Mouse (Mus musculus) heart, postnatal 4 days (tissue): ENCODE data around the gene Snapc2. TPM values are rescaled to one million over a fixed set of nuclear protein-coding genes. Genes with fewer than 3 reads are reported as not detected.
"Not testable (repeated sequence)": the region's sequence is repeated elsewhere in the genome, so short reads cannot be mapped to it uniquely, and the experiment has no call there.

Source experiments
- DNase-seq: peaks from one replicate; pipeline ENCODE4 v3.0.0; 2021
- total RNA-seq, 2 experiments: library from RNA; stranded (reverse); gene quantifications; 2 replicates each; pipeline ENCODE4 v1.2.3; 2021

The Snapc2 gene
- total RNA-seq, 2 experiments from 2014 or later = 19.5 to 21.6 TPM

DNA sequence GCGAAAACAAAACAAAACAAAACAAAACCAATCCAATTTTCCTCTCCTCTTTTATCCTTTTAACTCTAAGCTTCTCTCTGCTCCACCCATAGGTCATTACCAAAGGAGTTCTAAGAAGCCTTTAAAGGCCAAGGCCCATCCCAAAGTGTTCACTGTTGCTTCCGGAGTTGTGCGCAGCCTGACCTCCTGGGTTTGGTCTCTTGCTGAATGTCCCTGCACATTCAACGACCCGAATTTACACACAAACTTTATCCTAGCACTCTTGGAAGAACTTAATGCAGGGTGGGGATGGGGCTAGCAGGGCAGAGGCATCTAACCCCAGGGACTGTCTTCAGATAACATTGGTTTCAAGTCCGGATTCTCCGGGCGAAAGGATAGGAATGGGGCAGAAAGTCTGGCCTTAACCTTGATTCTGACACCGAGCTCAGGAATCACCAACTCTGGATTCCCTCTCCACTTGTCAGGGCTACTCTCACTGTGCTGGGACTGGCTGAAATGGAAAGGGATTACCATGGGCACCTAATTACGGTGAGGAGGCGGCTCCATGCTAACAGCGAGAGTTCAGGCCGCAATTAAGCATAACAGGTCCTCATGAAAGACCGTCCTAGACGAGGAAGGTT, 15.0 kb upstream of the Snapc2 start:
- DNase-seq = no peak

DNA sequence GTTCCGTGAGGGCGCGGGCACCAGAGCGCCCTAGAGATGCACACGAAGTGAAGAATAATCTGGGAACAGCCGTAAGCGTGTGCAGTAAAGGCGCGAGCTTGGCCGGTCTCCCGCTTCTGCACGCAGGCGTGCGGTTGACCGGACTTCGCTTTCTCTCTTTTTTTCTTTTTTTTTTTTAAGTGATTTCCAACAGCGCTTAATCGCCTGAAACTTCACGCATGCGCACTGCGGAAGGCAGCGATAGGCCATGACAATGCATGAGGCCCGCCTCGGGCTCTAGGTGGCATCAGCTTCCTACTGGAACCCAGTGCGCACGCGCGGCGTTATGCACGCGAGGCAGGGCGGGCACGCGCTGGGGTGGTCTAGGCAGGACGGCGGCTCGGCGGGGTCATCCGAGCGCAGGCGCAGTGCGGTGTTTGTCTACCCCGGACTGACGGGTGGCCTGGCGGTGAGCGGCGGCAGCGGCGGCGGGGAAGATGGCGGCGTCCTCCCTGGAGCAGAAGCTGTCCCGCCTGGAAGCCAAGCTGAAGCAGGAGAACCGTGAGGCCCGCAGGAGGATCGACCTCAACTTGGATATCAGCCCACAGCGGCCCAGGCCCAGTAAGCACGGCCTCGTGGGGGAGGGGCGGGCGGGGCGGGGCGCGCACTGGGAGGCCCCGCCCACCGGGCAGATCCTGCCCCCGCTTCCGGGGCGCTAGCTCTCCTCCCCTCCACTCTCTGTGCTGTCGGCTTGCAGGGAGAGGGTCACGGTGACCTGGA, 14.3 kb upstream of the Snapc2 start, which contains the start of the genes Map2k7 and Gm49320:
Map2k7 (plus strand) TSS at position 307 of the 759 bp plus-strand sequence.
Gm49320 (plus strand) TSS at position 432 of the 759 bp plus-strand sequence.
- peak; percentile 100 for DNase-seq

DNA sequence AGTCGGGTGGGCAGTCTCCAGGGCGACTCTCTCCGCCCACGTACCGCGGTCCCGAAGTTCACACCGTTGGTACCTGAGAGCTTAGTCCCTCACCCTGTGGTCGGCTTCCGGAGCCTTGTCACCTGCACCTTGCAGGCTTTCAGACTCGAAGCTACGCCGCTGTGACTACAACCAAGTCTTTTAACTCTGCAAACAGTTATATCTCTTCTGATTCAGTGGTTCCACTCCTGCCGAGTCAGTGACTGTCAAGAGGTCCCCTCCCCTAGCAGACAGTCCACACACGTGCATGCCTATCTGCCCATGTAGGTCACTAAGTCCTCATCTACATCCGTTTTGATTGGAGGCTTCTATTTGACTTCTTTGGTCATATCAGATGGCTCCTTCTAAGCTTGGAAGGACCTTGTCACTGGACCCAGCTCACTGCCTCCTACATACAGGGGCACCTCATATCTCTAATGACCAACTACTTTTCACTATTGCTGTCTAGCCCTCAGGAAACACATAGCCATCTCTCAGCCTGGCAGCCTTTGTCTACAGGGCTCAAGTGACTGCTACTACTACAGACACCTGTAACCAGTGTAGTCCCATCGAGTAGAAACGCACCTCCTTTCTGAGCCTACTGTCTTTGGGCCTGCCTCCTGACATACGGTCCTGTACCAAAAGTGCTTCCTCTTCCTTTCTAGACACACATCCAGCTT, 13.5 kb upstream of the Snapc2 start:
- no peak for DNase-seq

DNA sequence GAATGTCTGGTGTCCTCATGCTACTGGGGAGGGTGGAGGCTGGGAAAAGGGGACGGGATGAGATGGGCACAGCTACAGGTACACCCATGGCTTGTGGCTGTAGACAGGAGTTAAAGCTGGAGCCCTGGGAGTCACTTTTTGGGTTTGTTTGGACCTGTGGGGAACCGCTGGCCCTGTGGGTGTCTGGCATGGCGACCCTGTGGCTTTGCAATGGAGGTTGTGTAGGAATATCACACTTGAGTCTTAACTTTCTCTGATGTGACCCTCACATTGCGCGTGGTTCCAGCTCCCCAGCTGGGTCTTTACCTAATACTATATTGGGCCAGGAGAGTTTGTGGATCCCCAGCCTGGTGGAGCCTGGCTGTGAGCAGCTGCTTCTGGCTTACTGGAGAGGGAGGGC, 7.8 kb upstream of the Snapc2 start:
- DNase-seq = no peak

DNA sequence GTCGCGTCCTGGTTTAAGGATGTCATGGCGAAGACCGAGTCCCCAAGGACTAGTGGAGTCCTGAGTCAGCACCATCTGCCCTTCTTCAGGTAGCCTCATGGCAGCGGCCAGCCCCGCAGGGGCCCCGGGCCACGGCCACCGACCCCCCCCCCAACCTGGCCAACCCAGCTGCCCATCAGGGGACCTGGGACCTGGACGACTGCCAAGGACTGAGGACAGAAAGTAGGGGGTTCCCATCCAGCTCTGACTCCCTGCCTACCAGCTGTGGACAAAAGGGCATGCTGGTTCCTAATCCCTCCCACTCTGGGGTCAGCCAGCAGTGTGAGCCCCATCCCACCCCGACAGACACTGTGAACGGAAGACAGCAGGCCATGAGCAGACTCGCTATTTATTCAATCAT, 7.1 kb upstream of the Snapc2 start:
- no peak for DNase-seq

DNA sequence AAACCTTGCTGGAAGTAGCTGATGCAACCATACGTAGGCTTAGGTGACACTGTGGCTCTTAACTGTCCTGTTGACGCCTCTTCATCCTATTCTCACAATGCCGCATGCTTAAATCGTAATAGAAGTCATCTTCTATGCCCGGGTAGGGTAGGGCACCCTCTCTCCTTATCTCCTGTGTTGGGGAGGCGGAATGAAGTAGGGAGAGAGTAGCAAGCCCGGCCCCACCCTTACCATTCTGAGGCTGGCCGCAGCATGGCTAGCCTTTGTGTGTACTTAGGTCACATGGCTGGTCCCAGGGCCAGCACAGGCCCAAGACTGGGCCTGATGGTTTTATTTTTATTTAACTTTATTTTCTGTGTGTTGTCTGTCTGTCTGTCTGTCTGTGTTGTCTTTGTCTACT, 5.6 kb upstream of the Snapc2 start:
- DNase-seq = no peak

DNA sequence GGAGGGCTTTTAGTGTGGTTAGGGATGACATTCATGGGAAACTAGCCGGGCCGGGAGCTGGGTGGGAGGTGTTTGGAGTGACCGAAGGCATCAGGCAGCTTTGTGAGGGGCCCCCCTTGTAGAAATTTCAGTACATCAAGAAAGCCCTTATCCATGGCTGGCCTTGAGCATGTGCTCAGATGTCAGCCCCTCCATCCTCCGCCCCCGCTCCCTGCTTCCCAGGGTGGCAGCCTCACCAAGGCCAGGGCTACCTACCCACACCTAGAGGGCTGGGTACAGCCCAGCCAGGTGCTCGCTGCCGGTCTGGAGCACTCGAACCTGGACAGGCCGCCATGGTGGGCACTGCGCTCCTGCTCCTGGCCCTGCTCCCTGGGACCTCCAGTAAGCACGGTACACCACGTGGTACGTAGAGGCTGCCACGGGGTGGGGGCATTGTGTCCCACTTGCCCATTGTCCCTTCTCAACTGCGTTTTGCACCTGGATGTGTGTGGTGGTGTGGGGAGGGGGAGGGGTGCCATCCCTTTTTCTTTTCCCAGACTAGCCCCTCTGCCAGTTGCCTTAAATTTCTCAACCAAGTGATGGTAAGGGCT, 4.8 kb upstream of the Snapc2 start, which contains the start of gene Tgfbr3l:
Tgfbr3l (plus strand) TSS at position 264 of the 590 bp plus-strand sequence.
- no peak for DNase-seq

DNA sequence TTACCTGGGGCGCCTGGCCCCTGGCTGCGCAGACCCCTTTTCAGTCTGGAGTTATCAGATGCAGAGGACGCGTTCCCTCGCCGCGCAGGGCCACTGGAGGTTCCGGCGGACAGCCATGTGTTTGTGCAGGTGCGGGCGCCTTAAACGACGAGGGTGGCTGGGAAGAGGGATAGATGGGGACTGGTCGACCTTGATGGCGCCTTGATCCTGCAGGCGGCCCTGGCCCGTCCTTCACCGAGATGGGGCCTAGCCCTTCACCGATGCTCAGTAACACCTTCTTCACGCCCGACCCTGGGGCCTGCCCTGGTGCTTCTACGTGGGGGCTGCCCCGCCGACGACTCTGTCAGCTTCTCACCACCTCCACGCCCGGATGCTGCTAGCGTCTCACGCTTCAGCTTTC, 3.7 kb upstream of the Snapc2 start:
- peak; percentile 69 for DNase-seq

DNA sequence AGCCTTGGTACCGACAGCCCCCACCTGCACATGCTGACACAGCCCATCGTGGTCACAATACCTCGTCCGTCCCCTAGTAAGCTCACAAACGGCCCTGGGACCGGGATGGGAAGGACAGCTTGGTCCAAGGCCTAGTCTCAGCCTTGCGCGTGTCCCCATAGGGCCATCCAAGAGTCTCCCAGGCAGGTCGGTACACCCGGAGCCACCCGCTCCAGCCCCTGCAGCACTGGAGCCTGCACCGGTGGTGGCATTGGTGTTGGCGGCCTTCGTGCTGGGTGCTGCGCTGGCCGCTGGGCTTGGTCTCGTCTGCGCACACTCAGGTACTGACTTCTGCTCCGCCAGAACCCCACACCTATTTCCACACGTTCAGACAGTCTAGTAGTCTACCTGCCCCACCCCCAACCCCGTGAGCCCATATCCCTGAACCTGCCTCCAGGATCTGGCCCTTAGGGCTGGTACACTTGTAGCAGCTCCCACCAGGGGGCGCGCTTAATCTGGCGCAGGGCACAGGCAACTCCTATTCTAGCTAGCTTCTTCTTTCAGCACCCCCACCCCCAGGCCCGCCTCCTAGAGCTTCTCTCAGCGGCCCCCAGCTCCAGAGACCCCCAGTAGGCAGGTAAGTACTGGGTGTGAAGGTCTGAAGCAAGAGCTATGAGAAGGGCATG, 2.4 kb upstream of the Snapc2 start:
- peak; percentile 90 for DNase-seq

DNA sequence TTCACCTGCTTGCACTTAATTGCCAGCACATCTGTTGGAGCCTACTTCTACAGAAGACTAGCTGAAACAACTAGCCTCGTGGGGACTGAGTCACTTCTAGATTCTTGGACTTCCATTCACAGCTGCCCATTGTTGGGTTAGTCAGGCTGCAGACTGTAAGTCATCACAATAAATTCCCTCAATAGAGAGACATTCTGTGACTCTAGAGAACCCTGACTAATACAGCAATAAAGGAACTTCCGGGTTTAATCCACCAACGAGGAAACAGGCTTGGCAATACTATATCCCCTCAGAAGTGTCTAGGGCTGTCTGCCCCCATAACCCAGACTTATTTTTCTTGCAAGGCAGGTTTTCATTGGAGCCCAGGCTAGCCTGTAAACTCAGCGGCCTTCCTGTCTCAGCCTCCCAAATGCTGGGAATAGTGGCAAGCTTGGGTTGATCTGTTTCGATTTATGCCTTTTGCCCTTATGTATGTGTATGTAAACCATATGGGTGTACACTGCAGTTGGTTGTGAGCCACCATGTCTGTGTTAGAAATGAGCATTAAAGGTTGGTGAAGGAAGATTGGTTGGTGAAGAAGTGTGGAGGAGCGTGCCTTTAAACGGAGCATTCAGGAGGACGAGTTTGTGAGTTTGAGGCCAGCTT, 642 bp upstream of the Snapc2 start:
- DNase-seq = no peak

DNA sequence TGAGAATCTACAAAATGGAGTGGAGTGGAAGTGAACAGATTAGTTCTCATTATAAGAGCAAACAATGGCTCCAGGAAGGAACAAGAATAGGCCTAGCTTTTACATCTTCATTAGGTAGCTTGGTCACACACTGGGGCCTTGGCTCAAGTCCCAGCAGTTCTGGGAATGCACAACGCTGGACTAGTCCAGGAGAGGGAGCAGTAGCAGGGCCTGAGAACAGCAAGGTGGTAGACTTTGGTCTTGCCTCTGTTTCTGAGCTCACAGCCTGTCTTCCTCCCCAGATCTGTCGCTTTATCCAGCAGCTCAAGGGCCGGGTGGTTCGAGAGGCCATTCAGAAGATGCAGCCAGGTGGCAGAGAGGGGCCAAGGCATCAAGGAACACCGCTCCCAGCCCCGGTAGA, 1.1 kb downstream of the Snapc2 start:
- peak; percentile 77 for DNase-seq

DNA sequence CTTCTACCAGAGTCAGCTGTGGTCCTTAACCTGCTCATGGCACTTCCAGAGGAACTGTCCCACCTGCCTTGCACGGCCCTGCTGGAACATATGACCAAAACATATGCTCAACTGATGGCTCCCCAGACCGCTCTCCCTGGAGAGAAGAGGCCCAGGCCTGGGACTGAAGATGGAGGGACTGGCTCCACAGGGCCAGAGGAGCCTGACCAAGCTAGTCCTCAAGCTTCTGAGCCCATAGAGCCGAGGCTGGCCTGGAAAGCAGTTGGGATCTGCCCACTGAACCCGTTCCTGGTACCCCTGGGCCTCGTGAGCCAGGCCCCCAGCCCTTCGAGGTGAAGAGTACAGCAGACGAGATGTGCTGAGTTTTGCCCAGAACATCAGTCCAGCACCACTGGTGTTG, 2.6 kb downstream of the Snapc2 start:
- not testable (repeated sequence) for DNase-seq

DNA sequence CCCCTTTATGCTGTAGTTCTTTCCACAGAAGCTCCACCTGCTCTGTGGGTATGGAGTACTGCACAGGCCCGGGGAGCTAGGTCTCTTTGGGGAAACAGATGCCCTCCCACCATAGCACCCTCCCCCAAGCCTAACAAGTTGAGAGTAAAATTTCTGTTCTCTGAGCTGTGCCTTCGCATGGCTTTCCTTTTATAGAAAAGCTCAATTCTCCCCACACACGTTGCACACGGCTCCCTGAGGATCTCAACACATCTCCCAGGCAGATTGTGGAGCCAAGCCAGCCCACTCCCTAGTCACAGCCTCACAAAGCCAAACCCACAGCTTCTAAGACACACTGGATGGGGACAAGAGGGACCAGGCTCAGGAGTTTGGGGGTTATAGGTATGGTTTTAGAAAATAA, 4.0 kb downstream of the Snapc2 start:
- no peak for DNase-seq

DNA sequence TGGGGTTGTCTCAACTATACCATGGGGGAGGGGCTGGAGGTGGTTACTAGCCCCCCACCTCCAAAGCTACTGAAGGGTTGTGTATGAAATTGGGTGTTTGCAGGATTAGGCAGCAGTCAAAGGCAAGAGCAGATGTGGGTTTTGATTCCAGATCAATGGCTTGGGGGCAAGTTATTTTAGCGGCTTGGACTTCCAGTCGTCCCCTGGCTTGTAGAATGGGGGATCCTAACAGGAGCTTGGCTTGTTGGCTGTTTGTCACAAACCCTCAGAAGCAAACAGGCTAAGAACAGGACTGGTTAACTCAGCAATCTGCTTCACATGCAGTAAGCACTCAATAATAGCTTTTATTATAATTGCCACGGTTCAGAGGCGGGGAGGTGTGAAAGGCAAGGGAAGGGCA, 4.5 kb downstream of the Snapc2 start:
- no peak for DNase-seq

DNA sequence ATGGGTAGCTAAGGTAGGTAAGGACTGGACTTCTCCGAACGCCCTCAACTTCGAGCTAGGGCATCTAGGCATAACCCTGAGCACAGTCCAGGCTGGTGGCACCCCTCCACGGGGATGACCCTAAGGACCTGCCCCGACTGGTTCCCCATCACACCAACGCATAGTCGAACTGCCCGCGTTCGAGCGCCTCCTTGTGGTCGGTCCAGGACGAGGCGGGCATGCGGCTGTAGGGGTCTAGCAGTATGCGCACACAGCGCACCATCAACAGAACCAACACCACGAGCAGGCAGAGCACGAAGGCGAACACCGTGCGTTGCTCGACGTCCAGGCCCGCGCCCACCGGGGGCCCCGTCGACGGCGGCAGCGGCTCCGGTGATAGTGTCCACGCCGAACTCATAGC, 5.4 kb downstream of the Snapc2 start:
- DNase-seq = peak; percentile 87

DNA sequence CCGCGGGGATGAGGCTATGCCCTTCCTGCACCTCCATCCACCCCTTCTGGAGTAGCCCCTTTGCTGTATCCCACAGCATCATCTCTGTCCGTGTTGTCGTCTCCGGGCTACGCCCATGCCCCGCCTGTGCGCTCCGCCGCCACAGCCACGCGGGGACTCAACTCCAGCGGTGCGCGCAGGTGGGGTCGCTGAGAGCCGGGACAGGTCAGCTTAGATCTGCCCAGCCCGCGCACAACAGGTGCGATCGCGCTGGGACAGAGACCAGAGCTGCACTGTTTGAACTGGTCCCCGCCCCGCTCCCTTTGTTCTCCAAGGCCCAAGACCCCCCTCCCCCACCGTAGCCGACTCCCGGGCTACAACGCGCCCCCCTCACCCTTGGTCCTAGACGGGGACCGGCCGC, 5.8 kb downstream of the Snapc2 start:
- no peak for DNase-seq

DNA sequence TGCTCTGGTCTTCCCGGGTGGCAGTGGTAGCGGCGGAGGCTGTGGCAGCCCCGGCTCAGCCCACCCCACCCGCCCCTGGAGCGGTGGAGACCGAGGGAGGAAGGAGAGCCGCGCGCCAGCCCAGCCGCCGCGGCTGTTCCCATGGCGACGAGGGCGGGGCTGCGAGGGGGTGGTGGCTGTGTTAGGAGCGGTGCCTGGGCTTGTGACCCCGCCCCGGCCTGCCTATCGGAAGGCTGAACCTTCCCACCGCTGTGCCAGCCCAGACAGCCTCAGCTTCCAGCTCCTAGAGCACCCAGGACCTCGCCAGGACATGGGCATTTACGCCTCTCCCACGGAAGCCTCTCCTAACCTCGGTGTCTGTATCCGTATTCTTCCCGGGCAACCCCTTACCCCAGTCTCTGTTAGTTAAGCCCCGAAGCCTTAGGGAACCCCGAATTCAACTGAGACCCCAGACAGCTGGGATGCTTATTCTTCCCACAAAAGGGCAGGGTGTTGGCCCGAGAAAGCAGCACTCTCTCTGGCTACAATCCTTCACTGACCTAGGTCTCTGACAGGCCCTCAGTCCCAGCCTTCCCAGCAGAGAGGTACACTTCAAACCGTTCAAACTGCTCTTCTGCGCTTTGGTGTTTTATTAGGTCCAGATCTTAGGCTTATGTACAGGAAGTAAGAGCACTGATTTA, 6.4 kb downstream of the Snapc2 start, which contains the start of gene Ctxn1:
Ctxn1 (minus strand) TSS at position 150 of the 680 bp plus-strand sequence.
- DNase-seq = peak; percentile 97

DNA sequence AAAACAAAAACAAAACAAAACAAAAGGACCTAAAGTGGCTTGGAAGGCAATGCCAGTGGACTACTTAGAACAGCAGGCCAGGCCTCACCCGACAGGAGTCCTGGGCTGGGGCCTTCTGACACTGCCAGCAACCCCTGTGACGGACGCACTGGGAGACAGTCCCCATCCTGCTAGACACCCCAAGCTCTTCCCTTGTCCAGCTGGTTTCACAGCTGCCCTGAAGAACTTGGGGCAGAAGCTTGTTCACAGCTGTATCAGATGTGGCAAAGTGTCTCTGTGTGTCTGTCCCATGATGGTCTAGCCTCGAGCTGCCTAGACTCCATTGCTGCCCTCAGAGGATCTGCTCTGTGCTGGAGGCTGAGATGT, 6.9 kb downstream of the Snapc2 start:
- no peak for DNase-seq

DNA sequence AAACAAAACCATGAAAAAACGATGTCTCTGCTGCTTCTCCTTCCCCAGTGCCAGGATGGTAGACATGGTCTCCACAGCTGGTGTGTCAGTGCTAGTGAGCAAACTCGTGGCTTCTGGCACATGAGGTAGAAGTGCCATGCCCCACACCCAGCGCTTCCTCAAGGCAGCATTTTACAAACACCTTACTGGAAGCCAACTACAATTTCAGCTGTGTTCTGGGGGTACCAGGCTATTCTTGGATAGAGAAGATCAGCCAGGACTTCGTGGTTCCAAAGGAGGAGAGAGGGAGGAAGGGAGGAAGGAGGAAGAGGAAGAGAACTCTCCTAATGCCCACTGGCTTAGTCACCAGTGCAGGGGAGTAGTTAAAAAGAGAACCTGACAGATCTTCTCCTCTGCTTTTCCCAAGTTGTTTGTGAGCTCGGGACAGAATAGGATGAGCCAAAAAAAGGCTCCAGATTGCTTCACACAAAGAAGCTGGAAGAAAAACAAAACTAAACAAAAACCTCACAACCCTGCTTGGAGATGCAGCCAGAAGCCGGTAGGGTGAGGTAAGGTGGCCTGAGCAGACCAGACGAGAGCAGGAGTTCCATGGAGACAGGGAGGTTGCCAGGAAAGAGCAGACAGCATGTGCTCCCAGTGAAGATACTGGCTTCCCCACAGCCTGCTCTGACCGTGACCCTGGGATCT, 10.4 kb downstream of the Snapc2 start:
- DNase-seq = no peak

DNA sequence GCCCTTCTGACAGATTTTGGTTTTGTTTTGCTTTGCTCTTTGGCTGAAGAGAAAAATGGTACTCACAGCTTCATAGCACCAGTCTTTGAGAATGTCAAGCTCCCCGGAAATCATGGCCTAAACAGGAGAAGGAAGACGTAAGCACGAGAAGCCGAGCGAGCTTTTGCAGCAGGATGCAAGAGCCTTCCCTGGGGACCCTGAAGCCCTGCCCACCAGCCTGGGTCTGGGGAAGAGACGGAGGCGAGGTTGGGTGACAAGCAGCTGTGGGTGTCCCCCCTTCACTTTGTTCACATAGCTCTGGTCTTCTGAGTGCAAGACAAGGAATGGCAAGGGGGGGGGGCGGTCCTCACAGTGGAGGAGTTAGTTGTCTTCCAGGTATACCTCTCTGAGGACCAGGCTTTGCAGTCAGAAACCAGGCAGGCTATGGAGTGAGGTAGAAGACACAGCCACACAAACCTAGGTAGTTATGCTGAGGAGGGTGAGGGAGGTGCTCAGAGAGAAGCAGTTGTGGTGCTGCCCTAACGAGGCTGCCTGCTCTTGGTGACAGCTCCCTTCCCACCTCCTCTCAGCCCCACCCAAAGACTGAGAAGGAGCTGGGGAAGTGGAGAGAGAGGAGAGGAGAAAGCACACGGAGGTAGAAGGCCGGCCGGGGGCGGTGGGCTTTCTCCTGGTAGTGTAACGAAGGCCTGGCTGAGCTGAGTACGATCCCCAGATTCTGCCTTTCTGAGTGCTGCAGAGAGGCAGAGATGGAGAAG, 12.5 kb downstream of the Snapc2 start:
- DNase-seq = no peak
